Mouse (Mus musculus): ENCODE data around the gene Ubl3. TPM values are rescaled to one million over a fixed set of nuclear protein-coding genes. Genes with fewer than 3 reads are reported as not detected.

The Ubl3 gene
- total and polyA plus RNA-seq, 3 experiments, result 23.5 to 36.4 (median 34.4) TPM

- Histone ChIP-seq H3K4me3 (ENCODE audit: low read depth, low read length) (no peak overlapping the region), H3K9me3 (replicated peaks) (0 out of 2 replicates have a peak, but pooled peaks cover 3% of the 10 kb centered on the region), H3K4me1 (ENCODE audit: insufficient read depth, low read depth, low read length) (no peaks in the 10 kb centered on the region), H3K36me3 (replicated peaks) (no peaks in the 10 kb centered on the region), H3K27me3 (ENCODE audit: insufficient read depth, low read length) (no peaks in the 10 kb centered on the region)
- no peak for TF ChIP-seq TAL1 (conservative IDR thresholded peaks at IDR 0.05; ENCODE audit: low read depth, low read length)
- TF ChIP-seq CTCF (IDR thresholded peaks at IDR 0.05; ENCODE audit: low read depth, low read length), result no peak
- no peak for TF ChIP-seq GATA1 (IDR thresholded peaks at IDR 0.05; ENCODE audit: borderline replicate concordance, low read length)
- TF ChIP-seq POLR2AphosphoS5 (IDR thresholded peaks at IDR 0.05; ENCODE audit: insufficient replicate concordance, low read depth, low read length), result no peak
- no peak for TF ChIP-seq GATA2 (IDR thresholded peaks at IDR 0.05; ENCODE audit: borderline replicate concordance, low read depth, low read length)
- no peak for ATAC-seq (ENCODE audit: extremely low read depth, insufficient number of reproducible peaks, low FRiP score, poor library complexity, severe bottlenecking)
- no peak for DNase-seq (ENCODE audit: low spot score)
Measured at GRCm38 (mm10) chr5:148565636-148566035, 13.0 kb upstream of the Ubl3 start.

DNA sequence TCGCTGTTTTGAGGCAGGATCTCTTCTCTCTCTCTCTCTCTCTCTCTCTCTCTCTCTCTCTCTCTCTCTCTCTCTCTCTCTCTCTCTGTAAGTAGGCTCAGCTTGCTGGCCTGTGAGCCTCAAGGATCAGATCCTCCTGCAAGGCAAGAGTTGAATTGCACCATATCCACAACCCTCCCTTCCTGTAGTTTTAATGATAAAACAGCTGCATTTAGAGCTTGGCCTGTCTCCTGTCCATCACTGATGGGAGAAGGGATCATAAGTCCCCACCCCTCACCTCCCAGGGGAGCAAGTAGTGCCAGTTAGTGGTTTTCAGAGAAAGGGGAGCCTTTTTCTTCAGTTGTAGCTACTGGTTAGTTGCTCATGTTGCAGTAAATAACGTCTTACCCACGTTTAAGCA is 11.5 kb upstream of the Ubl3 start:
- no peak for DNase-seq (ENCODE audit: low spot score)
- Histone ChIP-seq H3K4me1 (ENCODE audit: insufficient read depth, low read depth, low read length) (no peaks in the 10 kb centered on the region), H3K9me3 (replicated peaks) (no peaks in the 10 kb centered on the region), H3K4me3 (ENCODE audit: low read depth, low read length) (no peak overlapping the region), H3K27me3 (ENCODE audit: insufficient read depth, low read length) (no peaks in the 10 kb centered on the region), H3K36me3 (replicated peaks) (no peaks in the 10 kb centered on the region)
- ATAC-seq (ENCODE audit: extremely low read depth, insufficient number of reproducible peaks, low FRiP score, poor library complexity, severe bottlenecking), result no peak
- no peak for TF ChIP-seq GATA1 (IDR thresholded peaks at IDR 0.05; ENCODE audit: borderline replicate concordance, low read length)
- no peak for TF ChIP-seq TAL1 (conservative IDR thresholded peaks at IDR 0.05; ENCODE audit: low read depth, low read length)
- no peak for TF ChIP-seq CTCF (IDR thresholded peaks at IDR 0.05; ENCODE audit: low read depth, low read length)
- TF ChIP-seq GATA2 (IDR thresholded peaks at IDR 0.05; ENCODE audit: borderline replicate concordance, low read depth, low read length), result no peak
- no peak for TF ChIP-seq POLR2AphosphoS5 (IDR thresholded peaks at IDR 0.05; ENCODE audit: insufficient replicate concordance, low read depth, low read length)

DNA sequence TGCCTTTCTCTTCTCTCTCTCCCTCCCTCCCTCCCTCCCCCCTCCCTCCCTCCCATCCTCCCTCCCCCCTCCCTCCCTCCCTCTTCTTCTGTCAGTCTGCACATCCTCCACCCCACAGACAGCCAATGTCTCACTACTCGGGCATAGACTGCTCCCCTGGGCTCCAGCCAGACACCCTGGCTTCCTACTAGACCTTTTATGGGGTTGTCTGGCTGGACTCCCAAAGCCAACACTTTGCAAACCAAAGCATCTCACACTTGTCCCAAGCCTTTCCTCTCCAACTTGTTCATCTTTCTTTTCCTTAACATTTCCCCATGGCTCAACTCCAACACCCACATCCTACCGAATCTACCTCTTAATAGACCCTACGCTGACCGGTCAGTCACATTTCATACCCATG is 10.7 kb upstream of the Ubl3 start:
- TF ChIP-seq TAL1 (conservative IDR thresholded peaks at IDR 0.05; ENCODE audit: low read depth, low read length), result no peak
- no peak for TF ChIP-seq GATA1 (IDR thresholded peaks at IDR 0.05; ENCODE audit: borderline replicate concordance, low read length)
- TF ChIP-seq GATA2 (IDR thresholded peaks at IDR 0.05; ENCODE audit: borderline replicate concordance, low read depth, low read length), result no peak
- no peak for TF ChIP-seq CTCF (IDR thresholded peaks at IDR 0.05; ENCODE audit: low read depth, low read length)
- TF ChIP-seq POLR2AphosphoS5 (IDR thresholded peaks at IDR 0.05; ENCODE audit: insufficient replicate concordance, low read depth, low read length), result no peak
- no peaks in the 10 kb centered on the region for H3K4me1 ChIP-seq (ENCODE audit: insufficient read depth, low read depth, low read length)

DNA sequence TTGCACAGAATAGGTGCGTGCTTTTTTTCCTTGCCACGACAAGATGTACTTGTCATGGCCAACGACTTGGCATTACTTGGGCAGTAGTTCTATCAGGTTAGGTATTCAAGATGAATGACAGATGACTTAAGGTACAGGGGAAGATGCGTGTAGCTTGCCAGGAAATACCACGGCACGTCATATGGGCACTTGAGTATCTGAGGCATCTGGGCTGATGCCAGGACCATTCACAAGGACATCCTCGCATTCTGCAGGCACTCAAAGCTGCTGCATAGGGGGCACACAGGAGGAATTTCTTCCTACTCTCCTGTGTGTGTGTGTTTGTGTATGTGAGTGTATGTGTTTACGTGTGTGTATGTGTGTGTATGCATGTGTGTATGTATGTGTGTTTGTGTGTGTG is 9.6 kb upstream of the Ubl3 start:
- Histone ChIP-seq H3K9me3 (replicated peaks) (no peaks in the 10 kb centered on the region), H3K4me1 (ENCODE audit: insufficient read depth, low read depth, low read length) (no peaks in the 10 kb centered on the region), H3K4me3 (ENCODE audit: low read depth, low read length) (no peak overlapping the region), H3K36me3 (replicated peaks) (no peaks in the 10 kb centered on the region), H3K27me3 (ENCODE audit: insufficient read depth, low read length) (no peaks in the 10 kb centered on the region)
- TF ChIP-seq GATA2 (IDR thresholded peaks at IDR 0.05; ENCODE audit: borderline replicate concordance, low read depth, low read length), result no peak
- TF ChIP-seq CTCF (IDR thresholded peaks at IDR 0.05; ENCODE audit: low read depth, low read length), result no peak
- TF ChIP-seq GATA1 (IDR thresholded peaks at IDR 0.05; ENCODE audit: borderline replicate concordance, low read length), result no peak
- TF ChIP-seq TAL1 (conservative IDR thresholded peaks at IDR 0.05; ENCODE audit: low read depth, low read length), result no peak
- TF ChIP-seq POLR2AphosphoS5 (IDR thresholded peaks at IDR 0.05; ENCODE audit: insufficient replicate concordance, low read depth, low read length), result no peak
- DNase-seq (ENCODE audit: low spot score) (no peak), ATAC-seq (ENCODE audit: extremely low read depth, insufficient number of reproducible peaks, low FRiP score, poor library complexity, severe bottlenecking) (no peak)

More for the DNA sequence above, 10.7 kb upstream of the Ubl3 start:
- H3K36me3 ChIP-seq (replicated peaks), result no peaks in the 10 kb centered on the region
- H3K9me3 ChIP-seq (replicated peaks), result no peaks in the 10 kb centered on the region
- ATAC-seq (ENCODE audit: extremely low read depth, insufficient number of reproducible peaks, low FRiP score, poor library complexity, severe bottlenecking) (no peak), DNase-seq (ENCODE audit: low spot score) (no peak)
- H3K4me3 ChIP-seq (ENCODE audit: low read depth, low read length), result no peak overlapping the region
- H3K27me3 ChIP-seq (ENCODE audit: insufficient read depth, low read length), result no peaks in the 10 kb centered on the region

DNA sequence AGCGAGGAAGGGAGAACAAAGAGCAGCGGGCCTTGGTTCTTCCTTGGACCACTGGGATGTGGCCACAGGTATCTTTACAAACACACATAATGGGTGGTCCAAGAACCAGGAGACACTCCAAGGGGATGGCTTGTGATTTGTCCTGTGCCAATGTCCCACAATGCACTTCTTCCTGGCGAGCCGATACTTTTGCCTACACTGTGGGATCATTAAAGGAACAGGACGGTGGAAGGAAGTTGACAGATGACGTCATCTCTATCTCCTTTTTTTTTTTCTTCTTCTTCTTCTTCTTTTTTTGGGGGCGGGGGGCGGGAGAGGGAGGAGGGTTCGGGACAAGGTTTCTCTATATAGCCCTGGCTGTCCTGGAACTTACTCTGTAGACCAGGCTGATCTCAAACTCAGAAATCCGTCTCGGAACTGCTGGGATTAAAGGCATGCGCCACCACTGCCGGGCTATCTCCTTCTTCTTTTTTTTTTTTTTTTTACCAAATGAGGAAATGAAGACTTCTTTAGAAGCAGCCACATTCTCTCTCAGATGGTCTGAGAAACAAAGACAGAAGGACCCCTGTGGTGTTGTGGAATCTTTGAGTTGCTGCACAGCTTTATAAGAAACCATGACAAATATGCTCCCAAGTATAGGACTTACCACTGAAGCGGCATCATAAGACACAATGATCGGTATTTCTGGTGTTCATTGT is 6.8 kb upstream of the Ubl3 start:
- H3K36me3 ChIP-seq (replicated peaks), result no peaks in the 10 kb centered on the region
- no peaks in the 10 kb centered on the region for H3K9me3 ChIP-seq (replicated peaks)
- H3K27me3 ChIP-seq (ENCODE audit: insufficient read depth, low read length), result no peaks in the 10 kb centered on the region
- peaks cover 5% of the 10 kb centered on the region for H3K4me1 ChIP-seq (ENCODE audit: insufficient read depth, low read depth, low read length)
- no peak for DNase-seq (ENCODE audit: low spot score)
- no peak for ATAC-seq (ENCODE audit: extremely low read depth, insufficient number of reproducible peaks, low FRiP score, poor library complexity, severe bottlenecking)
- TF ChIP-seq CTCF (IDR thresholded peaks at IDR 0.05; ENCODE audit: low read depth, low read length) (no peak), POLR2AphosphoS5 (IDR thresholded peaks at IDR 0.05; ENCODE audit: insufficient replicate concordance, low read depth, low read length) (no peak), TAL1 (conservative IDR thresholded peaks at IDR 0.05; ENCODE audit: low read depth, low read length) (no peak), GATA2 (IDR thresholded peaks at IDR 0.05; ENCODE audit: borderline replicate concordance, low read depth, low read length) (no peak), GATA1 (IDR thresholded peaks at IDR 0.05; ENCODE audit: borderline replicate concordance, low read length) (no peak)
- H3K4me3 ChIP-seq (ENCODE audit: low read depth, low read length), result no peak overlapping the region

DNA sequence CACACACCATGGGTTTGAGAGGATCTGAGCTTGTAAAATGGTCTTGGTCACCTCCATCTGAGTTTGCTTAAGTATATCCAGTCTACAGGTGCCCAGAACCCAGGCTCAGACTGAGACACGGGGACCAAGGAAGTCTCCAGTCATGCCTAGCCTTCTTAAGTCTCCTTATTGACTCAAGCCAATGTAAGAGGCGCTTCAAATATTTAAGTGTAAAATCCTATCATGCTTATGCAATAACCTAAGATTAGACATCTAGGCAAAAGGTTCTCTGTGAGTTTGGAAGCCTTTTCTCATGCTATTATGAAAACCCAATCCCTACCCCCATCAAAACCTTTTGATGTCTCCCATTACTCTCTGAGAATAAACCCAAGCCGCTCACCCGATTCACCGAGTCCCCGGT is 5.9 kb upstream of the Ubl3 start:
- ATAC-seq (ENCODE audit: extremely low read depth, insufficient number of reproducible peaks, low FRiP score, poor library complexity, severe bottlenecking) (no peak), DNase-seq (ENCODE audit: low spot score) (no peak)
- Histone ChIP-seq H3K9me3 (replicated peaks) (no peaks in the 10 kb centered on the region), H3K27me3 (ENCODE audit: insufficient read depth, low read length) (no peaks in the 10 kb centered on the region), H3K4me3 (ENCODE audit: low read depth, low read length) (no peak overlapping the region), H3K4me1 (ENCODE audit: insufficient read depth, low read depth, low read length) (peaks cover 10% of the 10 kb centered on the region), H3K36me3 (replicated peaks) (no peaks in the 10 kb centered on the region)
- TF ChIP-seq POLR2AphosphoS5 (IDR thresholded peaks at IDR 0.05; ENCODE audit: insufficient replicate concordance, low read depth, low read length) (no peak), GATA1 (IDR thresholded peaks at IDR 0.05; ENCODE audit: borderline replicate concordance, low read length) (no peak), CTCF (IDR thresholded peaks at IDR 0.05; ENCODE audit: low read depth, low read length) (no peak), TAL1 (conservative IDR thresholded peaks at IDR 0.05; ENCODE audit: low read depth, low read length) (no peak), GATA2 (IDR thresholded peaks at IDR 0.05; ENCODE audit: borderline replicate concordance, low read depth, low read length) (no peak)
